Mouse (Mus musculus): ENCODE measurements around the gene Cfdp1.

DNA sequence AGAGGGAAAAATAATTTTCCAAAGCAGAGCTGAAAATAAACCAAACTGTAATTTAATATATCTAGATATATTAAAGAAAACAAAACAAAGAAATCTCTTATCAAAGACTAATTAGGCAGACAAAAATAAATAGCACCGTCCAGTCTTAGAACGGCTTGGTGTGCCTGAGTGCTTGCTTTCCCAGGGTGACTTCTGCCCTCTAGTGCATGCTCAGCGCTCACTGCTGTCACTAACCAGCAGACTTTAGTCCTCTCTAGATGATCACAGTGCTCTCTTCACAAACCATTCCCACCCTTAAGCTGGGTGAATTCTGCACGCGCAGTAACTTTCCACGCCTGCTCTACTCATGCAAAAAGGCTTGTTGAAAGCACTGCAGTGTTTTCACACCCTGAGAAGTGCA lies 28.9 kb downstream of the Cfdp1 start:
- TF ChIP-seq CTCF (IDR thresholded peaks at IDR 0.05; ENCODE audit: low read depth) (peak; percentile 65), EP300 (IDR thresholded peaks at IDR 0.05; ENCODE audit: low read depth) (no peak)

Data from liver, postnatal 0 days (tissue).